Mouse (Mus musculus) gastrocnemius, adult 2 months (tissue): ENCODE data around the gene Sdk1. TPM values are rescaled to one million over a fixed set of nuclear protein-coding genes. Genes with fewer than 3 reads are reported as not detected.

Experiments used
- DNase-seq: peaks from one replicate; pipeline ENCODE4 v3.0.0; 2022
- H3K27ac ChIP-seq: fragments of 200-600 bp; 2 replicates; pipeline ENCODE4 v1.8.1; 2022; ENCODE audit warnings: mild to moderate bottlenecking
- H3K4me3 ChIP-seq: fragments of 200-600 bp; 2 replicates; pipeline ENCODE4 v1.8.1; 2022; ENCODE audit warnings: mild to moderate bottlenecking, moderate library complexity
- CTCF ChIP-seq: fragments of 200-600 bp; IDR thresholded peaks from 2 replicates; pipeline ENCODE4 v1.8.1; 2022; ENCODE audit warnings: antibody characterized with exemption, mild to moderate bottlenecking, moderate library complexity
- intact Hi-C: fragments of 180-260 bp; cut with DNase I; formaldehyde crosslinking; loops from one replicate; pipeline ENCODE4 v1.15.1; 2025
- total RNA-seq, 2 experiments: library from RNA; stranded (reverse); gene quantifications; 2 replicates each; pipeline ENCODE4 v1.2.3; 2021

The Sdk1 gene
- total RNA-seq, 2 experiments from 2014 or later: 0.82 to 1.5 TPM

DNA sequence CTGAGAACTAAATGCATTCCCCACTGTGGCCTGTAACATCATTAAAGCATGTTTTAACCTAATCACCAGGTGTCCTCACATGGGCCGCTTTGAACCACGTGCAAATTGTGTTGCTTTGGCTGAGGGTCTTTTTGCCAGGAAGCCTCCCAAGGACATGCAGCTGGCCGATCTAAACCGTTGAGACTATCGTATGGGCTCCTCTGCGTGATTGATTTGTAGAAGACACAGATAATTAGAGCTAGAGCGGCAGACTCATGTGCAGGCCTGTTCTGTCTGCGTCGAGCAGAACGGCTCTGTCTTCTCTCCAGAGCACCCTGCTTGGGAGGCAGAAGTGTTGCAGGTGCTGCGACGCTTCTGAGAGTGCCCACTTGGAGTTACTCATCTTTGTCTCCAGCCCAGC, 453.6 kb downstream of the Sdk1 start:
- Histone ChIP-seq H3K27ac (no peak overlapping the region), H3K4me3 (no peak overlapping the region)
- no peak for TF ChIP-seq CTCF
- no peak for DNase-seq
- intact Hi-C loops: no loop called here

DNA sequence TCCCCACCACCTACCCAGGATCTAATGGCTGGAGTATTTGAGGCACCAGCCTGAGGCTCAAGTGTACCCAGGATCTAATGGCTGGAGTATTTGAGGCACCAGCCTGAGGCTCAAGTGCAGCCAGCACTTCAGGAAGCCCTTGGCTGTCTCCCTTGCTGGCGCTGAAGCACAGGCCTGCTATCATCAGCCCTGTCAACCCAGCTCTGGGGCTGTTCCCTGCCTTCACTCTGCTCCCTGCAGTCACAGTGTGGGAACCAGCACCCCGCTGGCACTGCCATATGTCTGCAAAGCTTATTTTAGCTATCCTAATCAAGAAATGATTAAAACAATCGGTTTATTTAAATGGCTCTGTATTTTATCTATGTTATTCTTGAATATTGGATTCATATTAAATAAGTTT, 457.1 kb downstream of the Sdk1 start:
- intact Hi-C loops: no loop called here
- Histone ChIP-seq H3K4me3 (no peak overlapping the region), H3K27ac (no peak overlapping the region)
- no peak for TF ChIP-seq CTCF
- no peak for DNase-seq

DNA sequence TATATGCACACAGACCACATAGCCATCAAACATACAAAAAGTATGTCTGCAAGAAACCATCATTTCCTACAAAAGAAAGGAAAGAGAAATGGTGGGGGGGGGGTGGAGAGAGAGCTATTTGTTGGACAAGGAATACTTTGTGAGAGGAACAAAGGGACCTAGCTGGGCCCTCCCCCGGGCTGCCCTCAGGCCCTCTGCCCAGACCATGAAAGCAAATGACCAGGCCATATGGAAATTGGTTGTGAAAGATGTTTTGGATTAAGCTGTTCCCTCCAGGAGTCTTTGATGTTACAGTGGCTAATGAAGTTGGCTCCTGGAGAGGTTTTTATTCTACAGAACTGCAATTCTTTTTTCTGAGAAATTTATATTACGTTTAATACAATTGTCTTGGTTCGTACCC, 479.5 kb downstream of the Sdk1 start:
- Histone ChIP-seq H3K4me3 (no peak overlapping the region), H3K27ac (no peak overlapping the region)
- DNase-seq: no peak
- intact Hi-C loops: no loop called here
- TF ChIP-seq CTCF: no peak

DNA sequence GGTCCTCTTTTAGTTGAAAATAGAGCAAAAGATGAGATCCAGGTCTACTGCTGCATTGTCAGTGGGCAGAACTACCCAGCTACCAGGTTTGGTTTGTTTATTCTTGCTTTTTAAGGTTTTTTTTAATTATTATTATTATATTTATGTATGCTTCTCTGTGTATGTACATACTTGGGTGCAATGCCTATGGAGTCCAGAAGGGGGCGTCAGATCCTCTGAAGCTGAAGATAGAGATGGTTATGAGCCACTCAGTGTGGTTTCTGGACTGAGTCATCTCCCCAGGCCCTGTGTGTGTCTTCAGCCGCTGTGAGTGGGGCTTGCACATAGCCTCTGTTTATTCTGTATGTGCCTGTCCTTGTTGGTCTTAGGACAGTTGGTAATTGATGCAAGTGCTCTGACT, 486.7 kb downstream of the Sdk1 start:
- H3K27ac ChIP-seq: no peak overlapping the region
- TF ChIP-seq CTCF: no peak
- H3K4me3 ChIP-seq: no peak overlapping the region
- no peak for DNase-seq
- intact Hi-C loops: no loop called here

DNA sequence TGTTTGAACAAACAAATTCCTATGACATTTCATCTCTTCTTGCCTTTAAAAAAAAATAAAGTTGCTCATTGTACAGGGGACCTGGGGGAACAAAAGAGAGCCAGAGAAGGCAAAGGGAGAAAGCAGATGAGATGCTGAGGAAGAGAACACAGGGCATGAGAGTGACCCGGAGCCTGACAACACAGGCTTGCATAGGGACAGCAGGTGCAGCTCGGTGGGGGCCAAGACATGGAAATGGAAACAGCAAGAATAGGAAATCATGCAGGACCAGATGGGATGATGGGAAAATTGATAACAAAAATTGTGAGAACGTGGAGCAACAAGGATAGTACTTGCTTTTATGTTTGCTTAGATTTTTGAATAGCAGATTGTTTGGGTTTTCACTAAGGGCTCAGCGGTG, 488.7 kb downstream of the Sdk1 start:
- no peak for DNase-seq
- no peak overlapping the region for H3K27ac ChIP-seq
- TF ChIP-seq CTCF: no peak
- intact Hi-C loops: no loop called here
- H3K4me3 ChIP-seq: no peak overlapping the region

DNA sequence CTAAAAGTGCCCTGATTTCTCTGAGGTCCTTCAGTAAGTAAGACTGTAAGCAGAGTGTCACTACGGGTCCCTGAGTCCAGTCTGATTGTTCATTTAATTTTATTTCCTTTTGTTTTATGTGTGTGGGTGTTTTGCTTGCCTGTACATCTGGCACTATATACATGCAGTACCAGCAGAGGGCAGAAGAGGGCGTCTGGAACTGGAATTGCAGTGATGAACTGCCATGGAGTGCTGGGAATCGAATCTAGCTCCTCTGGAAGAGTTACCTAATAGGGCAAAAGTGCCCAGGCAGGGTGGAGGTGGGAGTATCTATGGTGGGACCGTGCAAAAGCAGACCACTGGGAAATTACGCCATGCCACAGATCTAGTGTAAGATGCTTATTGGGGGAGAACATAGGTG, 497.4 kb downstream of the Sdk1 start:
- intact Hi-C loops: no loop called here
- peak; percentile 27; the same call in 1 of the 2 replicates for TF ChIP-seq CTCF
- no peak overlapping the region for H3K27ac ChIP-seq
- DNase-seq: no peak
- H3K4me3 ChIP-seq: no peak overlapping the region

DNA sequence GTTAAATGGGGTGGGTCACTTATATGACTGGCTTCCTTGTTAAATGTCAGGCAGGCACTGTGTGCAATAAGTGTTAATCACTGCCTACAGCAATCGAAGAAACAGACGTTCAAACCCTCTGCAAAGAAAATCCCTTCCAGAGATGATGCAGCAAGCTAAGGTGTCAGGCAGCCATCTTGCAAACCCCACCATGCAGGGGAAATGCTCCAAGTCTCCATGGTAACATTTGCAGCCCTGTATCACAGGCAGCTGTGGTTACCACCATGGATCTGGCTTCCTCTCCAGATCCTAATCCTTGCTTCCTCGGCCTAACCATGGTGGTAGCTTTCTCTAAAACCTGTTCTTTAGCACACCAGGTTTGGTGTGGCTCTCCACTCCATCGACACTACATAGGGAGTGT, 507.5 kb downstream of the Sdk1 start:
- intact Hi-C loops: no loop called here
- no peak for DNase-seq
- no peak overlapping the region for H3K27ac ChIP-seq
- H3K4me3 ChIP-seq: no peak overlapping the region
- TF ChIP-seq CTCF: no peak

DNA sequence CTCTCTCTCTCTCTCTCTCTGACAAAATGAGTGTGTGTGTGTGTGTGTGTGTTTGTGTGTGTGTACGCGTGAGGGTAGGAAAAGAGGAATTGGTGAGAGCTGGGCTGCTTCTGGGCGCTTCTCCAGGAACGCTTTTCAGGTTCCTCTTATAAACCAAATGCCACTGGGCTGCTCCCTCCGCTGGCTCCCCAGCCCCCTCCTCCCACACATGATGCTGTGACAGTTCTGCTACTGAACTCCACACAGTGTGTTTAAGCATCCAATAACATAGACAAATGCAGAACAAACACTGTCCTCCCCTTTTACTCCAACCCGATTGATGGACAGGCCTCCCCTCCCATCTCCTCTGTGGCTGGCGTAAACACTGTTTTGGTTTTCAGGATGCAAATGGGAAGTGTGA, 513.0 kb downstream of the Sdk1 start:
- DNase-seq: no peak

DNA sequence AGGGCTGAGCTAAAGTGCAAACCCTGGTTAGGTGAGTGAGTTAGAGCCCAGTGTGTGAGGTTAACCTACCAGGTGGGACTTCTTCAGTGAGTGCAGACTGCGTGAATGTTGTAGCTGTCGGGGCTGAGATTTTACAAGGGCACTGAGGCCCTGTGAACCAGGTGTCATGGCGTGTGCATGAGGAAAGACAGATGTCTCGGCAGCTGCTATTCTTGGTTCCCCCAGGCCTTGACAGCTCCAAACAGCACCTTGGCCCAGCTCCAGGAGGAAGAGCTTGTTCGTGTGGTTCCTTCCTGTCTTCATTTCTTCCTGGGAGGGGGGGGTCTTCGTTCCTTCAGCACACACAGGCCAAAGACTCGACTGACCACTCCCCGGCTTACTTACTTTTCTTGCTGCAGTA, 517.6 kb downstream of the Sdk1 start:
- no peak for DNase-seq
- no peak overlapping the region for H3K27ac ChIP-seq
- no peak for TF ChIP-seq CTCF
- intact Hi-C loops: no loop called here
- H3K4me3 ChIP-seq: no peak overlapping the region

More for the DNA sequence above, 513.0 kb downstream of the Sdk1 start:
- H3K4me3 ChIP-seq: no peak overlapping the region
- H3K27ac ChIP-seq: no peak overlapping the region
- intact Hi-C loops: no loop called here
- TF ChIP-seq CTCF: no peak

DNA sequence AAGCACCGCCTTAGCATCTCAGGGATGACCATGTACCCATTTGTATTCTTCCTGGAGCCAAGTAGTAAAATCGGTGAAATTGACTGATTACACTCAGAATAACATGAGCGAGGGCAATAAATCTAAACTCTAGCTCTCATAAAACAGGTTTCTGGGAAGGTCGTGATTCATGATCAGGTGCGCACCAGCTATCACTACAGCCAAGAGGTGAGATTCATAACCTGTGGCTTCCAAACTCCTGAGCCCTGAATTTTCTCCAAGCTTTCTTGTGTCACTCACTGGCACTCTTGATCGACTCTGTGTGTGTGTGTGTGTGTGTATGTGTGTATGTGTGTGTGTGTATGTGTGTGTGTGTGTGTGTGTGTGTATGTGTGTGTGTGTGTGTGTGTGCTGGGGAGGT, 522.8 kb downstream of the Sdk1 start:
- intact Hi-C loops: no loop called here
- DNase-seq: no peak
- Histone ChIP-seq H3K27ac (no peak overlapping the region), H3K4me3 (no peak overlapping the region)
- TF ChIP-seq CTCF: no peak

DNA sequence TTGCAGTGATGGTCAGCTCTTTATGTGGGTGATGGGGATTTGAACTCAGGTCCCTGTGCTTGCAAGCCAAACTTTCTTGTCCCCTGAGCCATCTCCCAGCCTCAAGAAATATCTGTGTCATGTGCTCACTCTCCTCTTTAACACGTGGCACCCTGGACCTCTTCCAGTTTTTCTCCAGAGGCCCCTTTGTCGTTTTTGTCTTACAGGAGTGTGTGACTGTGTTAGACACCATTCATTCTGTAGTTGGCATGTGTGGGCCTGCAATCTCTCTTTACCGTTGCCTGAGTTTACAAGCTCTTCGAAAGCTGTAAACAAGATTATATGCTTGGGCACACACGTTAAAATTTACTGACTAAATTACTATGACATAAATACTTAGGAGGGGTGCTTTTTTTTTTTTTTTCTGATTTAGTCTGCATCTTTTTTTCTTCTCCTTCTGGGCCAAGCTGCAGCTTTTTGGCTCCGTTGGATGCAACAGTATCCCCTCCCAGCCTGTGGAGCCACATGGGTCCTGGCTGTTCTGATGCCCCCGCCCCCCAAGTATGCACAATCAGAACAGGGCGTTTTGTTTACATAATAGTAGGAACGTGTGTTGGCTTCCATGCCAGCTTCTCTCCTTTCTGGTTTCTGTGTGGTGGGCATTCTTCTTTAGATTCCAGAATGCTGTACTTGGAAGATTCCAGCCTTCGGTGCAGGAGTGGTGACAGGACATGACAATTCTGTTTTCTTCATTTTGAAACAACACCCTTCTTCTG, 527.6 kb downstream of the Sdk1 start:
- Histone ChIP-seq H3K27ac (no peak overlapping the region), H3K4me3 (no peak overlapping the region)
- intact Hi-C loops: no loop called here
- DNase-seq: no peak
- TF ChIP-seq CTCF: no peak

DNA sequence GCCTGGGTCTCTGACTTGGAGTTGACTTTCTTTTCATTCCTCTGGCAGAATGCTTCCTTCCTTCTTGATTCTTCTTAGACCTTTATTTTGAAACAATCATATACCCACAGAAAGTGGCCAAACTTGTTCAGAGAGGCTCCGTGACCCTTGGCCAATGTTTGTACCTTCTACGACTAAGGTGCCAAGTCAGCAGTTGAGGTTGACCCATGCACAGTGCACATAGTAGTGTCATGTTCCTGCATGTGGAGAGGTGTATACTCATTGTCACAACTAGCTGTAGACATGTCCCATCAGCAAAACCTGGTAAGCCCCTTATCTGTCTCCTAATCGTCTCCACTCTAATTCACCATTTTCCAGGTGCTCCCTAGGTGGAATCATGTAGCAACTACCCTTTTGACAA, 530.2 kb downstream of the Sdk1 start:
- no peak for DNase-seq
- H3K4me3 ChIP-seq: no peak overlapping the region
- no peak overlapping the region for H3K27ac ChIP-seq
- no peak for TF ChIP-seq CTCF
- intact Hi-C loops: no loop called here

DNA sequence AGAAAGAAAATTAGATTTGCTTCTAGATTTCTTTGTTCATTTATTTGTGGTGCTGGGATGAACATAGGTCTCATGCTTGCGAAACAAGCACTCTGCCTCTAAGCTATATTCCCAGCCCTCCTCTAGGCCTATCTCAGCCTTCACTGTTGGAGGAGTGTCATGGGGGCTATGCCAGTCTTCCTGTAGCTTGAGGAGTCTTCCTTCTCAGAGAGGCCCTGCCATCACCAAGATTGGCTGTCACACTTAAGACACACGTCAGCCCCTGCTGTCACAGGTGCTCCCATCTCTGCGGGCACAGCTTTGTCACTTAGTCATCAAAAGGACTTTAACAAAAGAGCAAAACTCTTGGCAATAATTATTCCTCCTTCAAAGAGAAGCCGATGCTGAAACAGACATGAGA, 536.9 kb downstream of the Sdk1 start:
- Histone ChIP-seq H3K4me3 (no peak overlapping the region), H3K27ac (no peak overlapping the region)
- no peak for DNase-seq
- TF ChIP-seq CTCF: no peak
- intact Hi-C loops: no loop called here

DNA sequence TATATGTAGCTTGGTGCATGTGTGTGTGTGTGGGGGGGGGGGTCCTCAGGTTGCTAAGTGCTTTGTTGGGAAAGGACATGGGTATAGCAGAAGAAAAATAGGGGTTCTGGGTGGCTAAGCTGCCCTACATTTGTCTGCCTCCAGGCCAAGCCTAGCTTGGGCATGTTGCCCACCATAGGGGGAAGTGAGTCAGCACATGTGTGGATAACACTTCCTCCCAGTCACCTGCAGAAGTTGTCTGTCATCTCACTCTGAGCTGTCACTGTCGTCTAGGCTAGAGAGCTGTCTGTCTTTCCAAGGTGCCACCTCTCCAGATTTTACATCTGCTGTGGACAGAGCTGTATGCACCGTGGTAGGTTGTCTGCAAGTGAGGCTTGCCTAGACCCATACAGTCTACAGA, 539.9 kb downstream of the Sdk1 start:
- H3K27ac ChIP-seq: no peak overlapping the region
- no peak overlapping the region for H3K4me3 ChIP-seq
- intact Hi-C loops: no loop called here
- DNase-seq: no peak
- no peak for TF ChIP-seq CTCF

DNA sequence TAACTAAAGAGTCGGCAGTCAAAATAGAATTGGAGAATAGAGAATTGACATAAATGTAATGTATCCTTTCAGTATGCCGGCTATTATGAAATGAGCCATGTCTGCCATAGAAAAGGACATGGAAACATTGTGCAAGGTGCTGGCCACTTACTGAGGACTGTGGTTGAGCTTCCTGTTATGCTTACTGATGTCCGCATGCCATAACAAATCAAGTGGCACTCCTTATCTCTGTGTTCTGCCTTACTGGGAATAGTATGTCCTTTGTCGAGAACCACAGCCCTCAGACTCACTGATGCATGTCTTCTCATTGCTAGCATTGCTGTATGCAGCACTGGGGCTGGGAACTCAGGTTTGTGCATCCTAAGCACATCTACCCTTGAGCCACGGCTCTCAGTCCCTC, 541.0 kb downstream of the Sdk1 start:
- Histone ChIP-seq H3K4me3 (no peak overlapping the region), H3K27ac (no peak overlapping the region)
- DNase-seq: no peak
- no peak for TF ChIP-seq CTCF
- intact Hi-C loops: no loop called here
